Mouse (Mus musculus): ENCODE measurements around the gene Prss36. TPM values are rescaled to one million over a fixed set of nuclear protein-coding genes. Genes with fewer than 3 reads are reported as not detected.

Prss36 gene
- total and polyA plus RNA-seq, 2 experiments from 2014 or later: 15.5 to 20.1 TPM

DNA sequence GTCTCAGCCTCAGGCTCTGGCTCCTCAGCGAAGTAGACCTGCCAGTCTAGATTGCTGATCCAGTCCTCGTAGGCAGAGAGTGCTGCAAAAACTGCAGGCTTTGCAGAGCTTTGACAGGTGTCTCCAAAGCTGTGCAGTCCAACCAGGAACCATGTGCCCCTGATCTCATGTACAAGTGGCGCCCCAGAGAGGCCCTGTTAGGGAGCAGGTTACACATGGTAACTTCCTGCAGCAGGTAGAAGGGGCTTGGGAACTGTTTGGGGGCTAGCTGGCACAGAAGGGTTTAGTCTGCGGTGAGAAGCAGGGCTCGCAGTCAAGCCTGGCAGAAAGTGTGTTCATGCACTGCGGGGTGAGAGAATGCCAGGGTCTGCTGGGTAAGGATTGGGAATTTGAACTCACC is 60.0 kb downstream of the Prss36 start:
- H3K36me3 ChIP-seq (ENCODE audit: insufficient read depth, low read length): peaks cover 88% of the 10 kb centered on the region
- no peaks in the 10 kb centered on the region for H3K4me1 ChIP-seq (ENCODE audit: insufficient read depth, low read length)
- no peak overlapping the region for H3K4me3 ChIP-seq (ENCODE audit: low read depth, low read length)
- H3K27ac ChIP-seq (ENCODE audit: low read depth, low read length): no peak overlapping the region
- 92% methylated on average over 6 of the region's 6 CpGs for WGBS
- H3K27me3 ChIP-seq (ENCODE audit: insufficient read depth, low read length): no peaks in the 10 kb centered on the region
- no peak overlapping the region for H3K4me2 ChIP-seq (ENCODE audit: low read depth, low read length, poor library complexity, severe bottlenecking)
- H3K9me3 ChIP-seq (ENCODE audit: low read length): no peaks in the 10 kb centered on the region
- H3K9ac ChIP-seq (replicated peaks; ENCODE audit: low read length, poor library complexity, severe bottlenecking): no peak overlapping the region
- DNase-seq (ENCODE audit: low spot score) (no peak), ATAC-seq (ENCODE audit: low FRiP score) (no peak)
- TF ChIP-seq CTCF (IDR thresholded peaks at IDR 0.05): no peak

- Histone ChIP-seq H3K9me3 (ENCODE audit: low read length) (no peaks in the 10 kb centered on the region), H3K27ac (ENCODE audit: low read depth, low read length) (no peak overlapping the region), H3K4me2 (ENCODE audit: low read depth, low read length, poor library complexity, severe bottlenecking) (no peak overlapping the region), H3K4me1 (ENCODE audit: insufficient read depth, low read length) (no peaks in the 10 kb centered on the region), H3K27me3 (ENCODE audit: insufficient read depth, low read length) (no peaks in the 10 kb centered on the region), H3K36me3 (ENCODE audit: insufficient read depth, low read length) (peaks cover 92% of the 10 kb centered on the region), H3K4me3 (ENCODE audit: low read depth, low read length) (no peak overlapping the region), H3K9ac (replicated peaks; ENCODE audit: low read length, poor library complexity, severe bottlenecking) (no peak overlapping the region)
- TF ChIP-seq CTCF (IDR thresholded peaks at IDR 0.05): no peak
- ATAC-seq (ENCODE audit: low FRiP score) (no peak), DNase-seq (ENCODE audit: low spot score) (no peak)
- WGBS: 73% methylated on average over 6 of the region's 6 CpGs
These were observed 60.6 kb downstream of the Prss36 start for GRCm38 (mm10) chr7:127885951-127886350.

Other genes starting within 250 kb of the Prss36 start
- gene Bcl7c, start 237.8 kb downstream of the Prss36 start, total RNA-seq (2014; rRNA removed): 115 and 131 TPM in 2 replicates
- 41.3 and 49.2 TPM in 2 replicates for gene Bcl7c, start 237.8 kb downstream of the Prss36 start, polyA plus RNA-seq (2015; fragmentation: Nextera tagmentation; extraction: Ambion mirVana)
- 5.5 and 5.6 TPM in 2 replicates for gene Ctf1, start 234.0 kb downstream of the Prss36 start, total RNA-seq (2014; rRNA removed)
- 3.2 and 3.8 TPM in 2 replicates for gene Ctf1, start 234.0 kb downstream of the Prss36 start, polyA plus RNA-seq (2015; fragmentation: Nextera tagmentation; extraction: Ambion mirVana)
- gene Ctf2, start 214.6 kb downstream of the Prss36 start, total RNA-seq (2014; rRNA removed): not detected in 2 replicates
- gene Ctf2, start 214.6 kb downstream of the Prss36 start, polyA plus RNA-seq (2015; fragmentation: Nextera tagmentation; extraction: Ambion mirVana): not detected in 2 replicates
- gene Fbxl19, start 202.2 kb downstream of the Prss36 start, total RNA-seq (2014; rRNA removed): 207 and 221 TPM in 2 replicates
- 5.9 and 8.3 TPM in 2 replicates for gene Fbxl19, start 202.2 kb downstream of the Prss36 start, polyA plus RNA-seq (2015; fragmentation: Nextera tagmentation; extraction: Ambion mirVana)
- gene Orai3, start 176.9 kb downstream of the Prss36 start, total RNA-seq (2014; rRNA removed): 14.8 and 17.6 TPM in 2 replicates
- gene Orai3, start 176.9 kb downstream of the Prss36 start, polyA plus RNA-seq (2015; fragmentation: Nextera tagmentation; extraction: Ambion mirVana): 9.9 and 10.0 TPM in 2 replicates
- 18.0 and 19.8 TPM in 2 replicates for gene Setd1a, start 170.1 kb downstream of the Prss36 start, total RNA-seq (2014; rRNA removed)
- gene Setd1a, start 170.1 kb downstream of the Prss36 start, polyA plus RNA-seq (2015; fragmentation: Nextera tagmentation; extraction: Ambion mirVana): 12.7 and 16.4 TPM in 2 replicates
- gene Gm49388, start 161.1 kb downstream of the Prss36 start, total RNA-seq (2014; rRNA removed): not detected in 2 replicates
- gene Gm49388, start 161.1 kb downstream of the Prss36 start, polyA plus RNA-seq (2015; fragmentation: Nextera tagmentation; extraction: Ambion mirVana): not detected in 2 replicates
- 7.1 and 12.8 TPM in 2 replicates for gene Hsd3b7, start 146.1 kb downstream of the Prss36 start, total RNA-seq (2014; rRNA removed)
- 8.6 and 11.3 TPM in 2 replicates for gene Hsd3b7, start 146.1 kb downstream of the Prss36 start, polyA plus RNA-seq (2015; fragmentation: Nextera tagmentation; extraction: Ambion mirVana)
- 6.7 and 7.1 TPM in 2 replicates for gene Stx4a, start 122.4 kb downstream of the Prss36 start, total RNA-seq (2014; rRNA removed)
- 20.0 and 20.7 TPM in 2 replicates for gene Stx4a, start 122.4 kb downstream of the Prss36 start, polyA plus RNA-seq (2015; fragmentation: Nextera tagmentation; extraction: Ambion mirVana)
- gene Stx1b, start 122.2 kb downstream of the Prss36 start, total RNA-seq (2014; rRNA removed): 83.6 and 88.9 TPM in 2 replicates
- gene Stx1b, start 122.2 kb downstream of the Prss36 start, polyA plus RNA-seq (2015; fragmentation: Nextera tagmentation; extraction: Ambion mirVana): 83.9 and 87.1 TPM in 2 replicates
- 32.3 and 33.8 TPM in 2 replicates for gene Zfp646, start 70.5 kb downstream of the Prss36 start, total RNA-seq (2014; rRNA removed)
- gene Zfp646, start 70.5 kb downstream of the Prss36 start, polyA plus RNA-seq (2015; fragmentation: Nextera tagmentation; extraction: Ambion mirVana): 3.8 and 4.2 TPM in 2 replicates
- gene Zfp668, start 69.9 kb downstream of the Prss36 start, total RNA-seq (2014; rRNA removed): 27.8 and 31.0 TPM in 2 replicates
- 26.0 and 29.7 TPM in 2 replicates for gene Zfp668, start 69.9 kb downstream of the Prss36 start, polyA plus RNA-seq (2015; fragmentation: Nextera tagmentation; extraction: Ambion mirVana)
- 0.55 and 1.0 TPM in 2 replicates for gene Prss53, start 55.8 kb downstream of the Prss36 start, total RNA-seq (2014; rRNA removed)
- 0.77 and 0.82 TPM in 2 replicates for gene Prss53, start 55.8 kb downstream of the Prss36 start, polyA plus RNA-seq (2015; fragmentation: Nextera tagmentation; extraction: Ambion mirVana)
- 0.16 TPM in 1 of 2 replicates, not detected in the other for gene Gm21974, start 51.3 kb downstream of the Prss36 start, total RNA-seq (2014; rRNA removed)
- not detected in 2 replicates for gene Gm21974, start 51.3 kb downstream of the Prss36 start, polyA plus RNA-seq (2015; fragmentation: Nextera tagmentation; extraction: Ambion mirVana)
- gene Vkorc1, start 51.1 kb downstream of the Prss36 start, total RNA-seq (2014; rRNA removed): 22.7 and 30.3 TPM in 2 replicates
- 61.2 and 62.8 TPM in 2 replicates for gene Vkorc1, start 51.1 kb downstream of the Prss36 start, polyA plus RNA-seq (2015; fragmentation: Nextera tagmentation; extraction: Ambion mirVana)
- gene Bckdk, start 42.6 kb downstream of the Prss36 start, total RNA-seq (2014; rRNA removed): 47.8 and 77.7 TPM in 2 replicates
- 52.7 and 63.7 TPM in 2 replicates for gene Bckdk, start 42.6 kb downstream of the Prss36 start, polyA plus RNA-seq (2015; fragmentation: Nextera tagmentation; extraction: Ambion mirVana)
- 28.1 and 33.7 TPM in 2 replicates for gene Kat8, start 34.2 kb downstream of the Prss36 start, total RNA-seq (2014; rRNA removed)
- 34.8 TPM in 2 replicates for gene Kat8, start 34.2 kb downstream of the Prss36 start, polyA plus RNA-seq (2015; fragmentation: Nextera tagmentation; extraction: Ambion mirVana)
- 0.90 and 2.7 TPM in 2 replicates for gene Prss8, start 16.6 kb downstream of the Prss36 start, total RNA-seq (2014; rRNA removed)
- 0.37 and 0.69 TPM in 2 replicates for gene Prss8, start 16.6 kb downstream of the Prss36 start, polyA plus RNA-seq (2015; fragmentation: Nextera tagmentation; extraction: Ambion mirVana)
- 29.3 and 41.9 TPM in 2 replicates for gene Fus, start 20.7 kb upstream of the Prss36 start, total RNA-seq (2014; rRNA removed)
- 207 and 244 TPM in 2 replicates for gene Fus, start 20.7 kb upstream of the Prss36 start, polyA plus RNA-seq (2015; fragmentation: Nextera tagmentation; extraction: Ambion mirVana)
- gene Pycard, start 47.1 kb upstream of the Prss36 start, total RNA-seq (2014; rRNA removed): 4.3 and 6.6 TPM in 2 replicates
- gene Pycard, start 47.1 kb upstream of the Prss36 start, polyA plus RNA-seq (2015; fragmentation: Nextera tagmentation; extraction: Ambion mirVana): 7.8 and 10.8 TPM in 2 replicates
- gene Trim72, start 57.2 kb upstream of the Prss36 start, total RNA-seq (2014; rRNA removed): 0.19 and 0.77 TPM in 2 replicates
- not detected in 2 replicates for gene Trim72, start 57.2 kb upstream of the Prss36 start, polyA plus RNA-seq (2015; fragmentation: Nextera tagmentation; extraction: Ambion mirVana)
- 2.4 and 2.6 TPM in 2 replicates for gene Itgam, start 115.9 kb upstream of the Prss36 start, total RNA-seq (2014; rRNA removed)
- gene Itgam, start 115.9 kb upstream of the Prss36 start, polyA plus RNA-seq (2015; fragmentation: Nextera tagmentation; extraction: Ambion mirVana): 0.90 and 0.98 TPM in 2 replicates
- not detected in 2 replicates for gene Gm49368, start 116.0 kb upstream of the Prss36 start, total RNA-seq (2014; rRNA removed)
- not detected in 2 replicates for gene Gm49368, start 116.0 kb upstream of the Prss36 start, polyA plus RNA-seq (2015; fragmentation: Nextera tagmentation; extraction: Ambion mirVana)
- 0.28 TPM in 1 of 2 replicates, not detected in the other for gene Itgax, start 182.8 kb upstream of the Prss36 start, total RNA-seq (2014; rRNA removed)
- gene Itgax, start 182.8 kb upstream of the Prss36 start, polyA plus RNA-seq (2015; fragmentation: Nextera tagmentation; extraction: Ambion mirVana): 0.05 TPM in 1 of 2 replicates, not detected in the other
- gene Itgad, start 207.7 kb upstream of the Prss36 start, total RNA-seq (2014; rRNA removed): 0.05 TPM in 1 of 2 replicates, not detected in the other
- 0.21 TPM in 1 of 2 replicates, not detected in the other for gene Itgad, start 207.7 kb upstream of the Prss36 start, polyA plus RNA-seq (2015; fragmentation: Nextera tagmentation; extraction: Ambion mirVana)